Mouse (Mus musculus) liver, postnatal 0 days (tissue): Measurements from ENCODE around the gene Tmem240.

ENCODE experiments used
- CTCF ChIP-seq: sonication (generic); IDR thresholded peaks from 2 replicates; pipeline ENCODE4 v1.5.1; 2016; ENCODE audit warnings: antibody characterized with exemption, low read depth
- EP300 ChIP-seq: IDR thresholded peaks from 2 replicates; pipeline ENCODE4 v1.6.1; 2016; ENCODE audit warnings: antibody characterized with exemption, low read depth, mild to moderate bottlenecking

DNA sequence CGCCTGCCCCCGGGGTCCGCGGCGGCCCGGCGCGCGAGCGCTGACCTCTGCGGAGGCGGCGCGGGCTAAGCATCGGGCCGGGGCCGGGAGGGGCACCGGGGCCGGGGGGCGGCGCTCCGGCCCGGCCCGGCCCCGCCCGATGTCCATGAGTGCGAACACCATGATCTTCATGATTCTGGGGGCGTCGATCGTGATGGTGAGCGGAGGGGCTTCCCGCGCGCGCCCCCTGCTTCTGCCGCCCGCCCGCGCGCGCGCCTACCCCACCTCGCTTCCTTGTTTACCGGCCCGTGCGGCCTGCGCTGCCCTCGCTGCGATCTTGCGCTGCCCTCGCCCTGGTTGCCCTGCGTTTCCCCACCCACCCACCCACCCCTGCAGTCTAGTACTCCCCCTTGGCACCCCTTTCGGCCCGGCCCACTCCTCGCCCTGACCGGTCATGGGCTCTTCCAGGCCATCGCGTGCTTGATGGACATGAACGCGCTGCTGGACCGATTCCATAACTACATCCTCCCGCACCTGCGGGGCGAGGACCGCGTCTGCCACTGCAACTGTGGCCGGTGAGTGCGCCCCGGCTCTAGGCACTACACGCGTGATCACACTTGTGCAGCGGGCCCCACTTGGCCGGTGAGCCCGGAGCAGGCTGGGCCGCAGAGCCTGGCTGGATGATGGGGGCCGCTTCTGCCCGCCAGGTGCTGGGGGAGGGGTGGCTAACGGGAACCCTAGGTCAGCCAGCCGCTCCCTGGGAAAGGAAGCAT, 527 bp downstream of the Tmem240 start:
- TF ChIP-seq CTCF (no peak), EP300 (no peak)
